12 mouse cellular contexts compared by ENCODE assay signal in the genomic region with DNA sequence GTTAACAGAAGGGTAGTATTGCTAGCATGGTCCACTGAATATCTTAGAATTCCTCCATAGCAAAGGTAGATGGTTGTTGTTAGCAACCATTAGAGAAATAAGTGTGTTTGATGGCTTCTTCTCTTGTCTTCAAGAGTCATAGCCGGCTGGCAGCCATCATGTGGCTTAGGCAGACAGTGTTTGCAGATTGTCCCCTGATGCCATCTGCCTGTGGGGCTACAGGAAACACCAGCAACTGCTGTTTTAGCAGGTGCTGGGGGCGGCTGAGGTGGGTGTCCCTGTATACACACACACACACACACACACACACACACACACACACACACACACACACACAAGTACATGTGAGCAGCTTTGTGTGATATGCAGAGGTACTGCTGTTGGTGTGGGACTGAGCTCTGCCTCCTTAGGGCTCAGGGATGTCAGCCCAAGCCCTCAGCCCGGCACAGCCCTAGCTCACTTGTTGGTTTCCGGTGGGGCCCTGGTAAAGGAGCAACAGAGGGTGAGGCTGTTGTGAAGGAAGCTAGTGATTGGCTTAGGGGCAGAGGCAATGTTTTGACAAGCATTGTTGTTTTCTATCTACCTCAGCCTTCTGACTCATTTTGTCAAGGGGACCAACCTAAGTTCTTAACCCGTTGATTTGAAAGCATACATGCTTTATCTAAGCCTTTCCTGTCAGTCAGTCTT.
DNase-seq lines count a peak whose midpoint lies in the region; ATAC-seq lines count a peak whose summit lies in the region.
"Had no signal": no experiment of that assay in that cellular context is flagged by ENCODE, and none has a peak within 500 bp of the region (broad histone marks: within the 10 kb centered on the region; RNA-seq: fewer than 3 reads in every experiment).

No protein-coding gene starts in this region.

- peaks cover 29% of the 10 kb centered on the region for H3K4me1 ChIP-seq in liver, embryonic 13.5 days (replicated peaks)
- H3K4me1 ChIP-seq: forebrain, embryonic 13.5 days had no signal

- no peak overlapping the region for H3K4me3 ChIP-seq in liver, embryonic 13.5 days (replicated peaks)
- H3K4me3 ChIP-seq: forebrain, embryonic 13.5 days had no signal

- intact Hi-C loops in gastrocnemius, postnatal 14 days (cut with DNase I; ENCODE audit: low total_unique reads), result no loop called here
- intact Hi-C loops in left cerebral cortex, postnatal 4 days (cut with DNase I), result no loop called here

- WGBS in liver, embryonic 13.5 days (ENCODE audit: insufficient replicate concordance), result 15% methylated on average over 5 of the region's 5 CpGs

- DNase-seq in 416B (ENCODE audit: low read depth) (peak; percentile 77), MEL-GATA-1-ER (ENCODE audit: extremely low read depth, low read depth) (peak; percentile 71)
- peak; percentile 23 for DNase-seq in liver, embryonic 13.5 days
- peak; percentile 32 to 40 for DNase-seq in spleen, adult 18-20 months
- no peak for DNase-seq in urinary bladder, postnatal 14 days (ENCODE audit: low spot score)
- no peak for DNase-seq in cerebellum, adult 9-11 months
- no peak for DNase-seq in gastrocnemius, postnatal 14 days
- no peak for DNase-seq in left cerebral cortex, postnatal 4 days
- DNase-seq: adrenal gland, adult 8-10 months; lung, embryonic 14.5 days had no signal

- peak overlapping the region; percentile 40 for H3K4me2 ChIP-seq in liver, embryonic 13.5 days
- H3K4me2 ChIP-seq: forebrain, embryonic 13.5 days; lung, embryonic 14.5 days had no signal

- peak overlapping the region; percentile 75 for H3K27ac ChIP-seq in liver, embryonic 13.5 days
- H3K27ac ChIP-seq: forebrain, embryonic 13.5 days had no signal

- H3K9ac ChIP-seq in liver, embryonic 13.5 days, result no peak overlapping the region
- H3K9ac ChIP-seq: forebrain, embryonic 13.5 days; lung, embryonic 14.5 days had no signal

- H3K27me3 ChIP-seq in liver, embryonic 13.5 days, result no peaks in the 10 kb centered on the region
- H3K27me3 ChIP-seq: forebrain, embryonic 13.5 days had no signal

- ATAC-seq in liver, embryonic 13.5 days (ENCODE audit: low read depth), result peak; percentile 76
- ATAC-seq: forebrain, embryonic 13.5 days; intestine, embryonic 16.5 days had no signal

- no peaks in the 10 kb centered on the region for H3K9me3 ChIP-seq in liver, embryonic 13.5 days (replicated peaks)
- H3K9me3 ChIP-seq: forebrain, embryonic 13.5 days had no signal

- H3K36me3 ChIP-seq in liver, embryonic 13.5 days, result no peaks in the 10 kb centered on the region

Comparison
In these comparisons a context has a peak if more than half of its experiments do, and no peak if none do; other contexts are left out.
1. DNase-seq: peak in 416B (single experiment), MEL-GATA-1-ER (single experiment), liver, embryonic 13.5 days (single experiment) and spleen, adult 18-20 months (2 of 2); none in urinary bladder, postnatal 14 days (single experiment), cerebellum, adult 9-11 months (single experiment), gastrocnemius, postnatal 14 days (single experiment) and left cerebral cortex, postnatal 4 days (single experiment).